Mouse (Mus musculus): ENCODE data around the gene Tfpi2.

DNA sequence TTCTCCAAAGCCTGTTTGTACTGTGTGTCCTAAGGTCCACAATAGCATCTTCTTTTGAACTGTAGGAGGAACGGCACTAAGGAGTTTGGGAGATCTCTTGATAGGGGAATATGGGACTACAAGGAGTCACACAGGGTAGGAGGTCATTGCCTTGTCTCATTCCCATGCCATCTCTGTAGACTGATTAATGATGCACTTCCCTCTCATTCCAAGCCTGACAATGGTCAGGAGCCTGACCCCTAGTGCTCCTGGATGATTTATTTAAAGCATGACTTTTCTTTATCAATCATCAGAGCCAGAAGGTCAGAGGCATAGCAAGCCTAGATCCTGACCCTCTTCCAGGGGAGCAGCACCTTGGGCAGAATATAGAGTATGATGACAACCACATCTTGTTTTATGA is 33.9 kb upstream of the Tfpi2 start:
- TF ChIP-seq CTCF (IDR thresholded peaks at IDR 0.05; ENCODE audit: insufficient read depth, low read length) (no peak), POLR2A (IDR thresholded peaks at IDR 0.05; ENCODE audit: borderline replicate concordance, extremely low read depth, low read depth, low read length) (no peak)
